Mouse (Mus musculus) liver, embryonic 16.5 days (tissue): Measurements from ENCODE around the gene Golph3. TPM values are rescaled to one million over a fixed set of nuclear protein-coding genes. Genes with fewer than 3 reads are reported as not detected.

Experiments used
- ATAC-seq: fragments of 200-750 bp; cut with Nextera tagmentation; 2 replicates; pipeline ENCODE4 v1.8.0; 2017; ENCODE audit warnings: low read depth, mild to moderate bottlenecking, moderate number of reproducible peaks, moderate library complexity
- H3K27ac ChIP-seq: fragments of 300-500 bp; sonication (generic); 2 replicates; pipeline ENCODE4 v1.5.1; 2014; ENCODE audit warnings: mild to moderate bottlenecking, low read length
- H3K27me3 ChIP-seq: fragments of 300-500 bp; sonication (generic); 2 replicates; pipeline ENCODE4 v1.6.1; 2014; ENCODE audit warnings: low read depth, low read length, mixed read lengths; ENCODE audit not compliant: control insufficient read depth, insufficient read depth
- H3K36me3 ChIP-seq: fragments of 300-500 bp; sonication (generic); 2 replicates; pipeline ENCODE4 v1.6.1; 2014; ENCODE audit warnings: mild to moderate bottlenecking; ENCODE audit not compliant: control insufficient read depth, insufficient read depth
- H3K4me1 ChIP-seq: fragments of 300-500 bp; sonication (generic); 2 replicates; pipeline ENCODE4 v1.6.1; 2014; ENCODE audit warnings: low read depth, low read length, mixed read lengths; ENCODE audit not compliant: control insufficient read depth
- H3K4me2 ChIP-seq: fragments of 300-500 bp; sonication (generic); 2 replicates; pipeline ENCODE4 v1.6.1; 2014; ENCODE audit warnings: low read depth, low read length, mixed read lengths
- H3K4me3 ChIP-seq: fragments of 300-500 bp; sonication (generic); 2 replicates; pipeline ENCODE4 v1.5.1; 2014; ENCODE audit warnings: low read depth, mild to moderate bottlenecking, low read length
- H3K9ac ChIP-seq: fragments of 300-500 bp; sonication (generic); 2 replicates; pipeline ENCODE4 v1.6.1; 2014; ENCODE audit warnings: low read depth, low read length
- H3K9me3 ChIP-seq: fragments of 300-500 bp; sonication (generic); replicated peaks from 2 replicates; pipeline ENCODE4 v1.6.1; 2016; ENCODE audit warnings: low read length; ENCODE audit not compliant: control insufficient read depth
- WGBS: fragments of 180-500 bp; shearing (Covaris S2); extraction: QIAGEN DNeasy Blood & Tissue Kit; methylation state at CpG from one replicate; pipeline ENCODE4 v1.1.7; 2014; ENCODE audit not compliant: insufficient replicate concordance; 5-methylcytosine and 5-hydroxymethylcytosine counted together
- polyA plus RNA-seq: library from polyadenylated mRNA; unstranded; fragments of >200 nt; fragmentation: Nextera tagmentation; extraction: Ambion mirVana; gene quantifications from 2 replicates; pipeline ENCODE4 v1.2.1, GENCODE M21; 2015

The Golph3 gene
- polyA plus RNA-seq, 1 experiment from 2014 or later: 38.1 TPM

DNA sequence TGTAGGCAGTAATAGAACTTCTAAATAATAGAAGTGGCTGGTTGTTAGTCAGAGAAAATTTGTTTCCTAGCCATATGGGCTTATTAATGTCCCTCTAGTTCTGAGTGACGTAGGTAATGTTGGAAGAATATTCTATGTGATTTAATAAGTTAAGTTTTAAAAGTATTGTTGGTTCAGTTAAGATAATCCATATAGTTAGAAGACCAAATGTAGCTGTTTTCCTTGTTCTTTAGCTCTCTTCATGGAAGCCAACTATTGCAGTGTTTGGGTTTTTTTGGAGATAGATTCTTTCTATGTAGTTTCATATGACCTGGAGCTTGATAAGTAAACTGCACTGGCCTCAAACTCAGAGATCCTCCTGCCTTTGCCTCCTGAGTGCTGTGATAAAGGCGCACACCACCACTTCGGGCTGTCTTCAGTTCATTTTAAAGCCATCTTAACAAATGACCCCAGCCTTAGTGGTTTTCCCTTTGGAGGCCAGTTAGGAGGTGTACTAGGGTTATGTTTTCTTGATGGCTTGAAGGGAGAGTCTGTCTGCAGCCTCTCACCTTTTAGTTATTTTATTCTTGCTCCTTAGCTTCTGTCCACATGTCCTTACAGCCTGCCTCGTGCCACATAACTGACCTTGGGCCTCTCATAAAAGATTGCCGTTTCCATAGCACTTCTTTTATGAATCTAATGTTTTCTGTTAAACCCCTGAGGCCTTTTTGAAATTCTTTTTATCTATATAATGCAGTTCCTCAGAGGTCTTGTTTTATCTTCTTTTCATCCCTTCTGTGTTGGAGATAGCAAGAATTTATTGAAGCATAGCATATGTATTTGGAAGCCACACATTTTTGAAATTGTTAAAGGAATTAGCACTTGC is 19.5 kb downstream of the Golph3 start:
- Histone ChIP-seq H3K4me2 (peak overlapping the region; percentile 66), H3K27me3 (no peaks in the 10 kb centered on the region), H3K27ac (peak overlapping the region; percentile 80), H3K9ac (peak overlapping the region; percentile 59), H3K36me3 (peaks cover 10% of the 10 kb centered on the region), H3K4me3 (peak overlapping the region; percentile 25), H3K4me1 (peaks cover 35% of the 10 kb centered on the region), H3K9me3 (no peaks in the 10 kb centered on the region)
- ATAC-seq: peak; percentile 66
- 24% methylated on average over 5 of the region's 5 CpGs for WGBS

DNA sequence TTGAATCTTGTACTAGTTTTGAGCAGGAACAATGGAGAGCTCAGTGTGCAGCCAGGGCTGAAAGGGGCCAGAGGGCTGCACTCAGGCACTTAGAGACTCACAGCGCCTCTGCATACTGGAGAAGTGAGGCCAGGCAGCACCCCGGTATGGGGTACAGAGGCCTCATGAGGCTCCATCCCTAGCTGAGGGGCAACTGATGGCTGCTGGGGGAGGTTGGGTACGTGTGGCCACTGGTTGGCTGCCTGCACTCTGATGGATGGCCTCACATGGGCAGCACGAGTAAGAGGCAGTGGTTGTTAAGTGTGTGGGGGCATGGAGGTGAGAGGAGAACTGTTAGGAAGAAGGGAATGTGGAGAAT is 20.1 kb downstream of the Golph3 start:
- Histone ChIP-seq H3K9me3 (no peaks in the 10 kb centered on the region), H3K4me2 (peak overlapping the region; percentile 66), H3K27me3 (no peaks in the 10 kb centered on the region), H3K4me1 (peaks cover 33% of the 10 kb centered on the region), H3K36me3 (peaks cover 12% of the 10 kb centered on the region), H3K4me3 (peak overlapping the region; percentile 25; the same call in 1 of the 2 replicates), H3K27ac (peak overlapping the region; percentile 80), H3K9ac (peak overlapping the region; percentile 59)
- peak; percentile 67 for ATAC-seq
- 36% methylated on average over 4 of the region's 4 CpGs for WGBS

GRCm38 (mm10) chr15:12346916-12347315 is 25.7 kb downstream of the Golph3 start:
- Histone ChIP-seq H3K36me3 (peaks cover 26% of the 10 kb centered on the region), H3K27ac (no peak overlapping the region), H3K27me3 (no peaks in the 10 kb centered on the region), H3K9ac (no peak overlapping the region), H3K4me2 (no peak overlapping the region), H3K4me3 (no peak overlapping the region), H3K9me3 (no peaks in the 10 kb centered on the region), H3K4me1 (peaks cover 6% of the 10 kb centered on the region)
- WGBS: 94% methylated on average over 3 of the region's 3 CpGs
- no peak for ATAC-seq

GRCm38 (mm10) chr15:12348950-12349349 is 27.7 kb downstream of the Golph3 start:
- no peak for ATAC-seq
- Histone ChIP-seq H3K9me3 (no peaks in the 10 kb centered on the region), H3K4me3 (no peak overlapping the region), H3K4me1 (no peaks in the 10 kb centered on the region), H3K27me3 (no peaks in the 10 kb centered on the region), H3K36me3 (peaks cover 33% of the 10 kb centered on the region), H3K4me2 (no peak overlapping the region), H3K9ac (no peak overlapping the region), H3K27ac (no peak overlapping the region)
- WGBS: 74% methylated on average over 3 of the region's 3 CpGs

GRCm38 (mm10) chr15:12349840-12350239 is 28.6 kb downstream of the Golph3 start:
- peaks cover 38% of the 10 kb centered on the region for H3K36me3 ChIP-seq
- WGBS: 75% methylated on average over 5 of the region's 5 CpGs
- H3K4me1 ChIP-seq: no peaks in the 10 kb centered on the region
- H3K27ac ChIP-seq: no peak overlapping the region
- no peak overlapping the region for H3K9ac ChIP-seq
- no peaks in the 10 kb centered on the region for H3K9me3 ChIP-seq
- no peaks in the 10 kb centered on the region for H3K27me3 ChIP-seq
- no peak overlapping the region for H3K4me2 ChIP-seq
- ATAC-seq: no peak
- H3K4me3 ChIP-seq: no peak overlapping the region

GRCm38 (mm10) chr15:12351470-12351869 is 30.2 kb downstream of the Golph3 start:
- Histone ChIP-seq H3K9me3 (no peaks in the 10 kb centered on the region), H3K36me3 (peaks cover 34% of the 10 kb centered on the region), H3K27ac (no peak overlapping the region), H3K4me3 (no peak overlapping the region), H3K4me1 (no peaks in the 10 kb centered on the region), H3K27me3 (no peaks in the 10 kb centered on the region), H3K9ac (no peak overlapping the region), H3K4me2 (no peak overlapping the region)
- no peak for ATAC-seq
- 91% methylated on average over 7 of the region's 7 CpGs for WGBS

DNA sequence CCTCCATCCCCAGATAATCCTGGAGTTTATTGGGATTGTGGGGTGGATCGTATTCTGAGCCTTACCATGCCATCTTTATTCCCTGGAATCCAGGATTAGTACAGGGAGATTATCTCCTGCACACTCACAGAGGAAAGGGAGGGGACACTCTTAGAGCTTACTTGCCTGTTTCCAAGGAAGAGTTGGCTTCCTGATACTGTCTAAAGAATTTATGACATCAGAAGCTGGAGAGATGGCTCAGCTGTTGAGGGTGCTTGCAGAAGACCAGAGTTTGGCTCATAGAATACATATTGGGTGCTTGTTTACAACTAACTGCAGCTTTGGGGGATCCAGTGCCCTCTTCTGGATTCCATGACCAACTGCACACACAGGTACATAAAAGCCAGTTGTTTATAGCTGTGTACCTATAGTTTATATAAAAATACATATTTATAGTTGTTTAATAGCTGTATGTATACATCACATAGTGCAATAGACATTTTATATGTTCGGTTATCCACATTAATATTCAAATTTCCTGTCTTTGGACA is 33.1 kb downstream of the Golph3 start:
- ATAC-seq: no peak
- Histone ChIP-seq H3K4me3 (no peak overlapping the region), H3K4me2 (no peak overlapping the region), H3K9ac (no peak overlapping the region), H3K36me3 (peaks cover 28% of the 10 kb centered on the region), H3K27me3 (no peaks in the 10 kb centered on the region), H3K9me3 (no peaks in the 10 kb centered on the region), H3K27ac (no peak overlapping the region), H3K4me1 (no peaks in the 10 kb centered on the region)
- WGBS: 75% methylated on average over 2 of the region's 2 CpGs

- no peaks in the 10 kb centered on the region for H3K4me1 ChIP-seq
- ATAC-seq: no peak
- H3K4me2 ChIP-seq: no peak overlapping the region
- no peak overlapping the region for H3K9ac ChIP-seq
- H3K36me3 ChIP-seq: peaks cover 25% of the 10 kb centered on the region
- WGBS: 79% methylated on average over 6 of the region's 6 CpGs
- H3K27ac ChIP-seq: no peak overlapping the region
- H3K27me3 ChIP-seq: no peaks in the 10 kb centered on the region
- no peak overlapping the region for H3K4me3 ChIP-seq
- H3K9me3 ChIP-seq: no peaks in the 10 kb centered on the region
These were observed 34.0 kb downstream of the Golph3 start for GRCm38 (mm10) chr15:12355261-12355660.

GRCm38 (mm10) chr15:12355907-12356306 is 34.7 kb downstream of the Golph3 start:
- Histone ChIP-seq H3K27ac (no peak overlapping the region), H3K36me3 (peaks cover 25% of the 10 kb centered on the region), H3K4me2 (no peak overlapping the region), H3K4me3 (no peak overlapping the region), H3K27me3 (no peaks in the 10 kb centered on the region), H3K4me1 (no peaks in the 10 kb centered on the region), H3K9me3 (no peaks in the 10 kb centered on the region), H3K9ac (no peak overlapping the region)
- no peak; the same call in 1 of the 2 replicates for ATAC-seq
- WGBS: 64% methylated on average over 7 of the region's 7 CpGs
